Mouse (Mus musculus) midbrain, embryonic 14.5 days (tissue): ENCODE measurements at regions not wholly inside any gene's neighbourhood (a gene's known extent, or its start where the extent isn't known, plus 50 kb on each side); places are given as distances from the start of the nearest gene placed in this dataset.

ENCODE experiments used
- ATAC-seq: fragments of 200-750 bp; cut with Nextera tagmentation; 2 replicates; pipeline ENCODE4 v1.8.0; 2017; ENCODE audit warnings: moderate number of reproducible peaks, moderate library complexity; ENCODE audit not compliant: low FRiP score, low TSS enrichment
- DNase-seq: peaks from one replicate; pipeline ENCODE4 v3.0.0-alpha.2; 2015
- H3K27ac ChIP-seq: fragments of 300-500 bp; sonication (generic); replicated peaks from 2 replicates; pipeline ENCODE4 v1.5.1; 2014; ENCODE audit warnings: mild to moderate bottlenecking, low read depth, low read length, moderate library complexity
- H3K27me3 ChIP-seq: fragments of 300-500 bp; sonication (generic); 2 replicates; pipeline ENCODE4 v1.6.1; 2014; ENCODE audit warnings: low read length, control low read depth, mixed read lengths; ENCODE audit not compliant: control insufficient read depth, insufficient read depth
- H3K36me3 ChIP-seq: fragments of 300-500 bp; sonication (generic); 2 replicates; pipeline ENCODE4 v1.6.1; 2014; ENCODE audit warnings: low read length, control low read depth; ENCODE audit not compliant: control insufficient read depth, insufficient read depth
- H3K4me1 ChIP-seq: fragments of 300-500 bp; sonication (generic); 2 replicates; pipeline ENCODE4 v1.6.1; 2014; ENCODE audit warnings: mild to moderate bottlenecking, antibody characterized with exemption, low read length, control low read depth; ENCODE audit not compliant: control insufficient read depth, insufficient read depth
- H3K4me2 ChIP-seq: fragments of 300-500 bp; sonication (generic); 2 replicates; pipeline ENCODE4 v1.6.1; 2014; ENCODE audit warnings: mild to moderate bottlenecking, low read length, moderate library complexity
- H3K4me3 ChIP-seq: fragments of 300-500 bp; sonication (generic); replicated peaks from 2 replicates; pipeline ENCODE4 v1.5.1; 2014; ENCODE audit warnings: low read depth, low read length
- H3K9ac ChIP-seq: fragments of 300-500 bp; sonication (generic); replicated peaks from 2 replicates; pipeline ENCODE4 v1.6.1; 2014; ENCODE audit warnings: mild to moderate bottlenecking, low read length, moderate library complexity
- H3K9me3 ChIP-seq: fragments of 300-500 bp; sonication (generic); 2 replicates; pipeline ENCODE4 v1.6.1; 2016; ENCODE audit warnings: low read length, control low read depth, mixed read lengths; ENCODE audit not compliant: control insufficient read depth
- WGBS: fragments of 180-500 bp; shearing (Covaris S2); extraction: QIAGEN DNeasy Blood & Tissue Kit; methylation state at CpG from one replicate; pipeline ENCODE4 v1.1.7; 2014; 5-methylcytosine and 5-hydroxymethylcytosine counted together

- no peaks in the 10 kb centered on the region for H3K36me3 ChIP-seq
- H3K9ac ChIP-seq, result no peak overlapping the region
- no peaks in the 10 kb centered on the region for H3K9me3 ChIP-seq
- no peaks in the 10 kb centered on the region for H3K27me3 ChIP-seq
- no peak overlapping the region for H3K27ac ChIP-seq
- H3K4me3 ChIP-seq, result no peak overlapping the region
- no peak for ATAC-seq
- H3K4me1 ChIP-seq, result no peaks in the 10 kb centered on the region
- DNase-seq, result no peak
- H3K4me2 ChIP-seq, result no peak overlapping the region
- 86% methylated on average over 3 of the region's 3 CpGs for WGBS
Observed at GRCm38 (mm10) chr3:133722550-133723290, 177.8 kb upstream of the Tet2 start.

DNA sequence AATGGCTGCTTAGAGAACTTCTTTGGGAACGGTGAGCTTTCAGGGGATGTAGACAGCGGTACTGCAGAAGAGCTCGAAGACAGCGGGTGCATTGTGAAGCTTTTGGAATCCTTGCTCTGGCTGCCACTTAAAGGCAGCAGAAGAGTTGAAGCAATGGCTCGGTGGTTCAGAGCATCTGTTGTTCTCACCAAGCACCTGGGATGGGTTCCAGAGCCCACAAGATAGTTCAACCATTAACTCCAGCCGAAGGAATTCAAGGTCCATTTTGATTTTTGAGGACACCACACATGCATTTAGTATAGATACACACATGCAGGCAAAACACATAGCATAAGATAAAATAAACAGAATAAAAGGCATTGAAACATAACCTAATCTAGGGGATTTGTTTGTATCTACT, 181.9 kb upstream of the Tet2 start:
- Histone ChIP-seq H3K36me3 (no peaks in the 10 kb centered on the region), H3K9me3 (no peaks in the 10 kb centered on the region), H3K27me3 (no peaks in the 10 kb centered on the region), H3K9ac (no peak overlapping the region), H3K4me1 (no peaks in the 10 kb centered on the region), H3K27ac (no peak overlapping the region), H3K4me2 (no peak overlapping the region), H3K4me3 (no peak overlapping the region)
- DNase-seq, result no peak
- ATAC-seq, result no peak
- WGBS, result 93% methylated on average over 6 of the region's 6 CpGs

DNA sequence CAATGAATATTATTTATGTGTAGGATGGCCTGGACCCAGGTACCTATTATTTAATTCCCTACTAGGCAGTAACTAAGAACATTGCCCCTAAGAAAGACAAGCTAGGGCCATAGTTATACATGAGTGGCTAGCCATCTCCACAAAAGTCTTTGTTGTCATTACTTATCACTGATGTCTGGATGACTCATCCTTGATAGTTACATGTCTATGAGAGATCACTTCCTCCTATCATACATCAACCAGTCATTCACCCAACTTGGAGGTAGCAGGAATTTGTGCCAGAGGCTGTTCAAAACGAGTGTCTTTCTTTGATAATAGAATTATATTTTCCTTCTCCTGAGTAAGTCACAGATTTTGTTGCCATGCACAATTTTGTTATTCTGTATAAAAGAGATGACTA, 190.7 kb upstream of the Tet2 start:
- ATAC-seq, result no peak
- WGBS, result 84% methylated on average over 1 of the region's 1 CpGs
- Histone ChIP-seq H3K36me3 (no peaks in the 10 kb centered on the region), H3K9me3 (no peaks in the 10 kb centered on the region), H3K27me3 (no peaks in the 10 kb centered on the region), H3K4me1 (no peaks in the 10 kb centered on the region), H3K4me3 (no peak overlapping the region), H3K27ac (no peak overlapping the region), H3K4me2 (no peak overlapping the region), H3K9ac (no peak overlapping the region)
- no peak for DNase-seq

DNA sequence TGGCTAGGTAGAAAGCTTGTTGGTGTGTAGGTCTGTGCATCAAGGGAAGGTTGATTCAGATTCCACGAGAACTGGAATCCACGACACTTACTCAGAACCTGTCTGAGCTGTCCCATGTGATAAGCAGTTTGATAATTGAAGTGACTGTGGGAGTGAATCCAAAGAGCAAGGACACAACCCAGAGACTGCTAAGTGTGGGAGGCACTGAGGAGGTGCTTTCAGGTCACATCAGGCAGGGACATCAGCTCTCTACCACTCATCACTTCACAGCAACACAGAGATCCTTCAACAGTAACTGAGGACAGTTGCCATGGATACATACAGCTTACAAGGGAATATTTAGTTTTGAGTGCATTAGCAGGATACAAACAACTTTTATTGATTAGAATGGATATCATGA, 194.0 kb upstream of the Tet2 start:
- Histone ChIP-seq H3K27me3 (no peaks in the 10 kb centered on the region), H3K4me1 (no peaks in the 10 kb centered on the region), H3K36me3 (no peaks in the 10 kb centered on the region), H3K9ac (no peak overlapping the region), H3K9me3 (no peaks in the 10 kb centered on the region), H3K4me2 (no peak overlapping the region), H3K4me3 (no peak overlapping the region), H3K27ac (no peak overlapping the region)
- 96% methylated on average over 2 of the region's 2 CpGs for WGBS
- no peak for ATAC-seq
- DNase-seq, result no peak

GRCm38 (mm10) chr3:133744552-133745118, 199.7 kb upstream of the Tet2 start:
- Histone ChIP-seq H3K4me3 (no peak overlapping the region), H3K27me3 (no peaks in the 10 kb centered on the region), H3K4me2 (no peak overlapping the region), H3K9ac (no peak overlapping the region), H3K36me3 (no peaks in the 10 kb centered on the region), H3K4me1 (no peaks in the 10 kb centered on the region), H3K9me3 (no peaks in the 10 kb centered on the region), H3K27ac (no peak overlapping the region)
- 83% methylated on average over 4 of the region's 4 CpGs for WGBS
- no peak for DNase-seq
- ATAC-seq, result no peak

DNA sequence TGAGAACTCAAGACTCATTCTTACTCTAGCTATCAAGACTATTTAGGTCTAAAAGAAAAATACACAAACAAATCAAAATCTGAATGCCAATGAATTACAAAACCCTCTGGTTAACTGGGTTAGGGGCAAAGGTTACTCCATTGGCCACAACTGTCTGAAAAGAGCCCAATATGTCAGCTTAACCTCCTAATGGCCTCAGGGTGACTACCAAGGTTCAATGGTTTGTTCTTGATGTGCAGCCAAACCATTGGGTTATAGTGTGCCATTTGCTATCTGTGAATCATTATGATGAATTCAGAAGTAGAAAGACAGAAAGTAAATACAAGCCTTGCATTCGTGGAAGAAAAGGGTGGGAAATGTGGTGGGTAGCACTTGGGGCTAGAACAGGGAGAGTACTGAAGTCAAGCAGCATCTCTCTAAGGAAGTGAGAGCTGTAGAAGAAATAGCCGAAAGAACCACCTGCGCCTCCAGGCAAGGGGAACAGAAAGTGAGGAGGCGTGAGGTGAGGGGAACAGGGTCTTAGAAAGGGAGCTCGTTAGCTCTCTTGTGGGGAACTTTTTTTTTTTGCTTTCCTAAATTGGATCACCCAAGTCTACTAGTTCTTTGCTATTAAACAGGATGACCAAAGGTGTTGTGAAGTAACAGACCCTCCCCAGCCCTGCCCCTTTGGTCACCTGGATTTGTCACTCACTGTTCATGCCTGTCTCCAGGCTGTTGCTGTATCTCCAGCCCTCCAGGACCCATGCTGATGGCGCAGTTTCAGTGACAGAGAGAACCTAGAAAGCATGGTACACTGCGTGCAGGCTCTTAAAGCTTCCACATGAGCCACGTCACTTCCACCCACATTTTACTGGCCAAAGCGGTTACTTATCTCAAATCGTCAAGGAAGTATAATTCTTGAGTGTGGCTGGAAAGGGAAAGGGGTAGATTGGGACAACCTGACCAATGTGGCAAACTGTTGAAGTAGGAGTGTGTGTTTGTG, 204.1 kb upstream of the Tet2 start:
- no peak overlapping the region for H3K27ac ChIP-seq
- WGBS, result 95% methylated on average over 10 of the region's 10 CpGs
- DNase-seq (no peak), ATAC-seq (no peak)
- no peak overlapping the region for H3K4me2 ChIP-seq
- H3K36me3 ChIP-seq, result no peaks in the 10 kb centered on the region
- no peaks in the 10 kb centered on the region for H3K27me3 ChIP-seq
- H3K9me3 ChIP-seq, result no peaks in the 10 kb centered on the region
- H3K4me3 ChIP-seq, result no peak overlapping the region
- no peak overlapping the region for H3K9ac ChIP-seq
- peaks cover 3% of the 10 kb centered on the region; the same call in 1 of the 2 replicates for H3K4me1 ChIP-seq

- DNase-seq (no peak), ATAC-seq (no peak)
- Histone ChIP-seq H3K9ac (no peak overlapping the region), H3K4me2 (no peak overlapping the region), H3K36me3 (no peaks in the 10 kb centered on the region), H3K4me3 (no peak overlapping the region), H3K4me1 (peaks cover 13% of the 10 kb centered on the region; the same call in 1 of the 2 replicates), H3K27ac (no peak overlapping the region), H3K27me3 (no peaks in the 10 kb centered on the region), H3K9me3 (no peaks in the 10 kb centered on the region)
- 82% methylated on average over 8 of the region's 8 CpGs for WGBS
Observed at GRCm38 (mm10) chr3:133750061-133750460, 205.1 kb upstream of the Tet2 start.

- 87% methylated on average over 3 of the region's 3 CpGs for WGBS
- ATAC-seq (no peak), DNase-seq (no peak)
- no peak overlapping the region for H3K4me3 ChIP-seq
- H3K36me3 ChIP-seq, result no peaks in the 10 kb centered on the region
- H3K27ac ChIP-seq, result no peak overlapping the region
- no peaks in the 10 kb centered on the region for H3K27me3 ChIP-seq
- H3K4me2 ChIP-seq, result no peak overlapping the region
- no peaks in the 10 kb centered on the region for H3K9me3 ChIP-seq
- H3K9ac ChIP-seq, result no peak overlapping the region
- H3K4me1 ChIP-seq, result peaks cover 14% of the 10 kb centered on the region; the same call in 1 of the 2 replicates
Observed at GRCm38 (mm10) chr3:133750606-133751005, 205.7 kb upstream of the Tet2 start.
